Mouse (Mus musculus) hindbrain, embryonic 10.5 days (tissue): Measurements from ENCODE around the gene Hoxa4. TPM values are rescaled to one million over a fixed set of nuclear protein-coding genes. Genes with fewer than 3 reads are reported as not detected.

Experiments
- DNase-seq: peaks from one replicate; pipeline ENCODE4 v3.0.0-alpha.2; 2017; ENCODE audit warnings: low spot score
- H3K27ac ChIP-seq: fragments of 300-500 bp; sonication (generic); 2 replicates; pipeline ENCODE4 v1.5.1; 2016; ENCODE audit warnings: mild to moderate bottlenecking, moderate library complexity
- H3K27me3 ChIP-seq: fragments of 300-500 bp; sonication (generic); 2 replicates; pipeline ENCODE4 v1.6.1; 2016; ENCODE audit warnings: mild to moderate bottlenecking; ENCODE audit not compliant: poor library complexity, insufficient read depth, severe bottlenecking
- H3K36me3 ChIP-seq: fragments of 300-500 bp; sonication (generic); 2 replicates; pipeline ENCODE4 v1.6.1; 2016; ENCODE audit warnings: mild to moderate bottlenecking, moderate library complexity
- H3K4me1 ChIP-seq: fragments of 300-500 bp; sonication (generic); replicated peaks from 2 replicates; pipeline ENCODE4 v1.6.1; 2016; ENCODE audit warnings: mild to moderate bottlenecking
- H3K4me3 ChIP-seq: fragments of 300-500 bp; sonication (generic); 2 replicates; pipeline ENCODE4 v1.5.1; 2016; ENCODE audit warnings: mild to moderate bottlenecking, moderate library complexity
- H3K9me3 ChIP-seq: fragments of 300-500 bp; sonication (generic); 2 replicates; pipeline ENCODE4 v1.6.1; 2016; ENCODE audit warnings: mild to moderate bottlenecking, moderate library complexity
- WGBS: fragments of 180-500 bp; shearing (Covaris S2); methylation state at CpG from one replicate; pipeline ENCODE4 v1.1.7; 2016; 5-methylcytosine and 5-hydroxymethylcytosine counted together
- polyA plus RNA-seq: library from polyadenylated mRNA; unstranded; fragments of >200 nt; fragmentation: Nextera tagmentation; extraction: Ambion mirVana; gene quantifications from 2 replicates; pipeline ENCODE4 v1.2.1, GENCODE M21; 2016

The Hoxa4 gene
- polyA plus RNA-seq, 1 experiment from 2014 or later: 4.3 TPM

- DNase-seq: no peak
- Histone ChIP-seq H3K4me1 (peaks cover 16% of the 10 kb centered on the region), H3K9me3 (no peaks in the 10 kb centered on the region), H3K36me3 (no peaks in the 10 kb centered on the region), H3K4me3 (no peak overlapping the region), H3K27ac (no peak overlapping the region), H3K27me3 (peaks cover 100% of the 10 kb centered on the region)
- WGBS: 10% methylated on average over 1 of the region's 1 CpGs
These were observed 9.7 kb upstream of the Hoxa4 start for GRCm38 (mm10) chr6:52201269-52201668.

GRCm38 (mm10) chr6:52200751-52201250 lies 9.2 kb upstream of the Hoxa4 start:
- no peaks in the 10 kb centered on the region for H3K36me3 ChIP-seq
- H3K27ac ChIP-seq: no peak overlapping the region
- WGBS: 5% methylated on average over 10 of the region's 10 CpGs
- peaks cover 16% of the 10 kb centered on the region for H3K4me1 ChIP-seq
- no peak overlapping the region for H3K4me3 ChIP-seq
- peaks cover 100% of the 10 kb centered on the region for H3K27me3 ChIP-seq
- no peak for DNase-seq
- H3K9me3 ChIP-seq: no peaks in the 10 kb centered on the region

GRCm38 (mm10) chr6:52200073-52200750 lies 8.7 kb upstream of the Hoxa4 start:
- H3K36me3 ChIP-seq: no peaks in the 10 kb centered on the region
- DNase-seq: no peak
- H3K9me3 ChIP-seq: no peaks in the 10 kb centered on the region
- H3K27ac ChIP-seq: no peak overlapping the region
- H3K4me3 ChIP-seq: no peak overlapping the region
- WGBS: 2% methylated on average over 30 of the region's 30 CpGs
- H3K27me3 ChIP-seq: peaks cover 100% of the 10 kb centered on the region
- H3K4me1 ChIP-seq: peaks cover 16% of the 10 kb centered on the region

GRCm38 (mm10) chr6:52197271-52197670 lies 5.7 kb upstream of the Hoxa4 start:
- H3K27ac ChIP-seq: no peak overlapping the region
- no peaks in the 10 kb centered on the region for H3K36me3 ChIP-seq
- no peak for DNase-seq
- H3K4me3 ChIP-seq: no peak overlapping the region
- under 1% methylated on average over 10 of the region's 10 CpGs for whole genome bisulfite sequencing
- H3K4me1 ChIP-seq: peaks cover 1% of the 10 kb centered on the region; the same call in 1 of the 2 replicates
- peaks cover 100% of the 10 kb centered on the region for H3K27me3 ChIP-seq
- no peaks in the 10 kb centered on the region for H3K9me3 ChIP-seq

GRCm38 (mm10) chr6:52196811-52197210 lies 5.3 kb upstream of the Hoxa4 start:
- Histone ChIP-seq H3K27me3 (peaks cover 100% of the 10 kb centered on the region), H3K36me3 (no peaks in the 10 kb centered on the region), H3K9me3 (no peaks in the 10 kb centered on the region), H3K27ac (no peak overlapping the region), H3K4me1 (peaks cover 6% of the 10 kb centered on the region), H3K4me3 (no peak overlapping the region)
- WGBS: 2% methylated on average over 9 of the region's 9 CpGs
- DNase-seq: no peak

- no peak overlapping the region for H3K4me3 ChIP-seq
- no peak overlapping the region for H3K27ac ChIP-seq
- H3K36me3 ChIP-seq: no peaks in the 10 kb centered on the region
- 3% methylated on average over 10 of the region's 10 CpGs for WGBS
- peaks cover 17% of the 10 kb centered on the region for H3K4me1 ChIP-seq
- peaks cover 100% of the 10 kb centered on the region for H3K27me3 ChIP-seq
- DNase-seq: no peak
- no peaks in the 10 kb centered on the region for H3K9me3 ChIP-seq
These were observed 3.1 kb upstream of the Hoxa4 start for GRCm38 (mm10) chr6:52194690-52195089.

GRCm38 (mm10) chr6:52191860-52192550 lies 452 bp upstream of the Hoxa4 start:
- Histone ChIP-seq H3K27me3 (peaks cover 100% of the 10 kb centered on the region), H3K4me3 (peak overlapping the region; percentile 55), H3K9me3 (no peaks in the 10 kb centered on the region), H3K36me3 (no peaks in the 10 kb centered on the region), H3K4me1 (peaks cover 17% of the 10 kb centered on the region), H3K27ac (0 out of 2 replicates have a peak overlapping the region, but pooled peaks have one; percentile 8)
- DNase-seq: peak; percentile 80
- WGBS: under 1% methylated on average over 41 of the region's 55 CpGs

GRCm38 (mm10) chr6:52190410-52190809 lies 1.1 kb downstream of the Hoxa4 start:
- Histone ChIP-seq H3K27ac (no peak overlapping the region), H3K4me1 (peaks cover 17% of the 10 kb centered on the region), H3K27me3 (peaks cover 100% of the 10 kb centered on the region), H3K4me3 (peak overlapping the region; percentile 55; the same call in 1 of the 2 replicates), H3K9me3 (no peaks in the 10 kb centered on the region), H3K36me3 (no peaks in the 10 kb centered on the region)
- DNase-seq: no peak
- under 1% methylated on average over 23 of the region's 23 CpGs for WGBS

GRCm38 (mm10) chr6:52189909-52190308 lies 1.6 kb downstream of the Hoxa4 start:
- no peak for DNase-seq

GRCm38 (mm10) chr6:52189172-52189591 lies 2.4 kb downstream of the Hoxa4 start:
- Histone ChIP-seq H3K9me3 (no peaks in the 10 kb centered on the region), H3K4me1 (peaks cover 17% of the 10 kb centered on the region), H3K4me3 (no peak overlapping the region), H3K36me3 (no peaks in the 10 kb centered on the region), H3K27ac (no peak overlapping the region), H3K27me3 (peaks cover 100% of the 10 kb centered on the region)
- no peak for DNase-seq
- 4% methylated on average over 5 of the region's 5 CpGs for WGBS

More at GRCm38 (mm10) chr6:52189909-52190308, 1.6 kb downstream of the Hoxa4 start:
- Histone ChIP-seq H3K36me3 (no peaks in the 10 kb centered on the region), H3K27me3 (peaks cover 100% of the 10 kb centered on the region), H3K27ac (no peak overlapping the region), H3K4me1 (peaks cover 17% of the 10 kb centered on the region), H3K9me3 (no peaks in the 10 kb centered on the region), H3K4me3 (peak overlapping the region; percentile 55; the same call in 1 of the 2 replicates)
- 4% methylated on average over 8 of the region's 8 CpGs for WGBS

GRCm38 (mm10) chr6:52186500-52186899 lies 5.1 kb downstream of the Hoxa4 start:
- peaks cover 100% of the 10 kb centered on the region for H3K27me3 ChIP-seq
- DNase-seq: no peak
- WGBS: 16% methylated on average over 1 of the region's 1 CpGs
- H3K9me3 ChIP-seq: no peaks in the 10 kb centered on the region
- H3K27ac ChIP-seq: no peak overlapping the region
- no peaks in the 10 kb centered on the region for H3K36me3 ChIP-seq
- H3K4me3 ChIP-seq: no peak overlapping the region
- peaks cover 8% of the 10 kb centered on the region for H3K4me1 ChIP-seq

- Histone ChIP-seq H3K9me3 (no peaks in the 10 kb centered on the region), H3K27ac (no peak overlapping the region), H3K27me3 (peaks cover 100% of the 10 kb centered on the region), H3K4me1 (peaks cover 2% of the 10 kb centered on the region), H3K4me3 (no peak overlapping the region), H3K36me3 (no peaks in the 10 kb centered on the region)
- DNase-seq: no peak
- WGBS: 6% methylated on average over 3 of the region's 3 CpGs
These were observed 5.7 kb downstream of the Hoxa4 start for GRCm38 (mm10) chr6:52185834-52186233.

GRCm38 (mm10) chr6:52185222-52185621 lies 6.3 kb downstream of the Hoxa4 start:
- Histone ChIP-seq H3K27me3 (peaks cover 100% of the 10 kb centered on the region), H3K4me3 (0 out of 2 replicates have a peak overlapping the region, but pooled peaks have one; percentile 20), H3K36me3 (no peaks in the 10 kb centered on the region), H3K27ac (no peak overlapping the region), H3K9me3 (no peaks in the 10 kb centered on the region), H3K4me1 (no peaks in the 10 kb centered on the region; the same call in 1 of the 2 replicates)
- 2% methylated on average over 19 of the region's 19 CpGs for WGBS
- DNase-seq: no peak
